Mouse (Mus musculus): ENCODE measurements at regions not wholly inside any gene's neighbourhood (a gene's known extent, or its start where the extent isn't known, plus 50 kb on each side); places are given as distances from the start of the nearest gene placed in this dataset.

GRCm38 (mm10) chr1:163456366-163456765, 52.9 kb upstream of the Gorab start:
- Histone ChIP-seq H3K9ac (ENCODE audit: low read depth, low read length) (no peak overlapping the region), H3K9me3 (ENCODE audit: control insufficient read depth, low read length) (no peaks in the 10 kb centered on the region), H3K4me3 (ENCODE audit: low read length) (no peak overlapping the region), H3K27me3 (replicated peaks; ENCODE audit: control insufficient read depth, insufficient read depth, low read length) (no peaks in the 10 kb centered on the region), H3K4me1 (ENCODE audit: control insufficient read depth, insufficient read depth, low read length) (no peaks in the 10 kb centered on the region), H3K4me2 (ENCODE audit: low read depth, low read length) (no peak overlapping the region), H3K36me3 (ENCODE audit: control insufficient read depth, insufficient read depth, low read length) (no peaks in the 10 kb centered on the region), H3K27ac (ENCODE audit: low read length) (no peak overlapping the region)
- 89% methylated on average over 8 of the region's 8 CpGs for WGBS
- ATAC-seq, result no peak
